Mouse (Mus musculus): ENCODE measurements around the gene Acap1. TPM values are rescaled to one million over a fixed set of nuclear protein-coding genes. Genes with fewer than 3 reads are reported as not detected.

The Acap1 gene
- polyA plus RNA-seq, 1 experiment from 2014 or later: 0.70 TPM

GRCm38 (mm10) chr11:69915667-69916627, 20.6 kb upstream of the Acap1 start:
- peaks cover 5% of the 10 kb centered on the region; the same call in 1 of the 2 replicates for H3K4me1 ChIP-seq (replicated peaks; ENCODE audit: control insufficient read depth, insufficient read depth)
- H3K27me3 ChIP-seq (ENCODE audit: control insufficient read depth, insufficient read depth, low read length): no peaks in the 10 kb centered on the region
- H3K36me3 ChIP-seq (ENCODE audit: control insufficient read depth, insufficient read depth, low read length): peaks cover 26% of the 10 kb centered on the region
- no peak overlapping the region for H3K4me2 ChIP-seq (replicated peaks; ENCODE audit: low read depth)
- TF ChIP-seq CTCF (IDR thresholded peaks at IDR 0.05; ENCODE audit: low read depth) (no peak), EP300 (optimal IDR thresholded peaks at IDR 0.05) (no peak)
- H3K27ac ChIP-seq (replicated peaks): no peak overlapping the region
- 66% methylated on average over 5 of the region's 5 CpGs for whole genome bisulfite sequencing
- H3K4me3 ChIP-seq (ENCODE audit: low read depth, low read length): no peak overlapping the region
- H3K9me3 ChIP-seq (ENCODE audit: control insufficient read depth, low read length): no peaks in the 10 kb centered on the region
- no peak overlapping the region for H3K9ac ChIP-seq (ENCODE audit: low read length)
- no peak for ATAC-seq (ENCODE audit: low FRiP score, low TSS enrichment)
- DNase-seq (ENCODE audit: low spot score): no peak

- H3K9ac ChIP-seq (ENCODE audit: low read length): no peak overlapping the region; the same call in 1 of the 2 replicates
- no peaks in the 10 kb centered on the region for H3K27me3 ChIP-seq (ENCODE audit: control insufficient read depth, insufficient read depth, low read length)
- H3K9me3 ChIP-seq (ENCODE audit: control insufficient read depth, low read length): no peaks in the 10 kb centered on the region
- no peak for DNase-seq (ENCODE audit: low spot score)
- H3K4me1 ChIP-seq (replicated peaks; ENCODE audit: control insufficient read depth, insufficient read depth): peaks cover 5% of the 10 kb centered on the region; the same call in 1 of the 2 replicates
- TF ChIP-seq EP300 (optimal IDR thresholded peaks at IDR 0.05) (no peak), CTCF (IDR thresholded peaks at IDR 0.05; ENCODE audit: low read depth) (no peak)
- H3K4me3 ChIP-seq (ENCODE audit: low read depth, low read length): no peak overlapping the region
- no peak overlapping the region for H3K27ac ChIP-seq (replicated peaks)
- H3K4me2 ChIP-seq (replicated peaks; ENCODE audit: low read depth): peak overlapping the region; percentile 93
- no peak for ATAC-seq (ENCODE audit: low FRiP score, low TSS enrichment)
- peaks cover 30% of the 10 kb centered on the region for H3K36me3 ChIP-seq (ENCODE audit: control insufficient read depth, insufficient read depth, low read length)
- WGBS: 30% methylated on average over 9 of the region's 9 CpGs
These were observed 19.6 kb upstream of the Acap1 start for GRCm38 (mm10) chr11:69914917-69915430.

- Histone ChIP-seq H3K4me1 (replicated peaks; ENCODE audit: control insufficient read depth, insufficient read depth) (peaks cover 4% of the 10 kb centered on the region; the same call in 1 of the 2 replicates), H3K4me3 (ENCODE audit: low read depth, low read length) (peak overlapping the region; percentile 78), H3K36me3 (ENCODE audit: control insufficient read depth, insufficient read depth, low read length) (peaks cover 35% of the 10 kb centered on the region), H3K9me3 (ENCODE audit: control insufficient read depth, low read length) (no peaks in the 10 kb centered on the region), H3K27me3 (ENCODE audit: control insufficient read depth, insufficient read depth, low read length) (no peaks in the 10 kb centered on the region), H3K4me2 (replicated peaks; ENCODE audit: low read depth) (peak overlapping the region; percentile 93), H3K9ac (ENCODE audit: low read length) (peak overlapping the region; percentile 89), H3K27ac (replicated peaks) (peak overlapping the region; percentile 91)
- DNase-seq (ENCODE audit: low spot score): peak; percentile 54
- 2% methylated on average over 17 of the region's 17 CpGs for WGBS
- TF ChIP-seq EP300 (optimal IDR thresholded peaks at IDR 0.05) (no peak), CTCF (IDR thresholded peaks at IDR 0.05; ENCODE audit: low read depth) (no peak)
- ATAC-seq (ENCODE audit: low FRiP score, low TSS enrichment): no peak
These were observed 19.0 kb upstream of the Acap1 start for GRCm38 (mm10) chr11:69914372-69914764.

GRCm38 (mm10) chr11:69913554-69914371, 18.4 kb upstream of the Acap1 start, which contains the start of gene Gps2:
Gene Gps2, plus strand, starts transcription at chr11:69913888.
- H3K4me3 ChIP-seq (ENCODE audit: low read depth, low read length): peak within 1 kb of the TSS; percentile 78
- H3K27ac ChIP-seq (replicated peaks): peak within 1 kb of the TSS; percentile 91
- peaks cover 40% of the 10 kb centered on the region for H3K36me3 ChIP-seq (ENCODE audit: control insufficient read depth, insufficient read depth, low read length)
- peak within 1 kb of the TSS; percentile 89 for H3K9ac ChIP-seq (ENCODE audit: low read length)
- no peak for TF ChIP-seq CTCF (IDR thresholded peaks at IDR 0.05; ENCODE audit: low read depth)
- TF ChIP-seq EP300 (optimal IDR thresholded peaks at IDR 0.05): no peak
- WGBS: 2% methylated on average over 61 of the region's 61 CpGs
- H3K9me3 ChIP-seq (ENCODE audit: control insufficient read depth, low read length): no peaks in the 10 kb centered on the region
- no peaks in the 10 kb centered on the region for H3K27me3 ChIP-seq (ENCODE audit: control insufficient read depth, insufficient read depth, low read length)
- peak; percentile 93 for DNase-seq (ENCODE audit: low spot score)
- peak within 1 kb of the TSS; percentile 93 for H3K4me2 ChIP-seq (replicated peaks; ENCODE audit: low read depth)
- ATAC-seq (ENCODE audit: low FRiP score, low TSS enrichment): peak; percentile 88
- peaks cover 2% of the 10 kb centered on the region; the same call in 1 of the 2 replicates for H3K4me1 ChIP-seq (replicated peaks; ENCODE audit: control insufficient read depth, insufficient read depth)

- Histone ChIP-seq H3K9ac (ENCODE audit: low read length) (peak overlapping the region; percentile 89), H3K27me3 (ENCODE audit: control insufficient read depth, insufficient read depth, low read length) (no peaks in the 10 kb centered on the region), H3K4me1 (replicated peaks; ENCODE audit: control insufficient read depth, insufficient read depth) (peaks cover 2% of the 10 kb centered on the region; the same call in 1 of the 2 replicates), H3K9me3 (ENCODE audit: control insufficient read depth, low read length) (no peaks in the 10 kb centered on the region), H3K4me2 (replicated peaks; ENCODE audit: low read depth) (peak overlapping the region; percentile 93), H3K27ac (replicated peaks) (peak overlapping the region; percentile 53), H3K36me3 (ENCODE audit: control insufficient read depth, insufficient read depth, low read length) (peaks cover 41% of the 10 kb centered on the region), H3K4me3 (ENCODE audit: low read depth, low read length) (peak overlapping the region; percentile 78)
- ATAC-seq (ENCODE audit: low FRiP score, low TSS enrichment): no peak
- no peak for DNase-seq (ENCODE audit: low spot score)
- 77% methylated on average over 15 of the region's 15 CpGs for WGBS
- TF ChIP-seq EP300 (optimal IDR thresholded peaks at IDR 0.05): no peak
- no peak for TF ChIP-seq CTCF (IDR thresholded peaks at IDR 0.05; ENCODE audit: low read depth)
These were observed 17.6 kb upstream of the Acap1 start for GRCm38 (mm10) chr11:69912716-69913530.

Data from stomach, postnatal 0 days (tissue).